Mouse (Mus musculus) Patski (cell line): Measurements from ENCODE around the gene Sys1. TPM values are rescaled to one million over a fixed set of nuclear protein-coding genes. Genes with fewer than 3 reads are reported as not detected.

Experiments used
- ATAC-seq: fragments of 100-300 bp; one replicate; pipeline ENCODE4 v1.8.0; 2021
- CTCF ChIA-PET: fragments of 350-600 bp; sonication (Branson Sonifier 250); formaldehyde crosslinking; loops from one replicate; lab custom pipeline; 2022; ENCODE audit warnings: inconsistent platforms; lab: Charles Lee
- POLR2A ChIA-PET: fragments of 350-600 bp; sonication (Branson Sonifier 250); formaldehyde crosslinking; loops from one replicate; lab custom pipeline; 2022; ENCODE audit warnings: antibody characterized with exemption, inconsistent platforms; lab: Charles Lee
- DNase-seq: peaks from one replicate; pipeline ENCODE4 v3.0.0-alpha.2; 2011; ENCODE audit warnings: low read depth, low spot score
- H3K27me3 ChIP-seq: fragments of 371-371 bp; one replicate; pipeline ENCODE4 v1.5.1; 2021
- CTCF ChIP-seq: fragments of 100-300 bp; IDR thresholded peaks from one replicate; pipeline ENCODE4 v1.5.1; 2021
- in situ Hi-C: fragments of 300-500 bp; cut with MboI; formaldehyde crosslinking; loops from 3 replicates; pipeline ENCODE4 v1.11.1; 2018; ENCODE audit warnings: low pct_unique_long_range_greater_than_20kb, mixed read lengths
- polyA plus RNA-seq: library from polyadenylated mRNA; unstranded; gene quantifications from one replicate; pipeline ENCODE4 v1.2.3, GENCODE M21; 2021

The Sys1 gene
- polyA plus RNA-seq, 1 experiment from 2014 or later: 55.1 TPM

GRCm38 (mm10) chr2:164422675-164423393 is 33.9 kb upstream of the Sys1 start:
- no peaks in the 10 kb centered on the region for H3K27me3 ChIP-seq
- in situ Hi-C loops: no loop called here
- DNase-seq (no peak), ATAC-seq (no peak)
- ChIA-PET POLR2A (interaction anchor here (0.5 to 1.8 kb wide), 8 partner anchors 8 to 284 kb away, joined by 3 to 11 read pairs (median 4); partner anchors contain the start of gene Sys1), CTCF (interaction anchor here (1.0 to 1.9 kb wide), 3 partner anchors 16 to 35 kb away, joined by 3 to 7 read pairs (median 4); partner anchors contain the start of gene Sys1)
- no peak for TF ChIP-seq CTCF

DNA sequence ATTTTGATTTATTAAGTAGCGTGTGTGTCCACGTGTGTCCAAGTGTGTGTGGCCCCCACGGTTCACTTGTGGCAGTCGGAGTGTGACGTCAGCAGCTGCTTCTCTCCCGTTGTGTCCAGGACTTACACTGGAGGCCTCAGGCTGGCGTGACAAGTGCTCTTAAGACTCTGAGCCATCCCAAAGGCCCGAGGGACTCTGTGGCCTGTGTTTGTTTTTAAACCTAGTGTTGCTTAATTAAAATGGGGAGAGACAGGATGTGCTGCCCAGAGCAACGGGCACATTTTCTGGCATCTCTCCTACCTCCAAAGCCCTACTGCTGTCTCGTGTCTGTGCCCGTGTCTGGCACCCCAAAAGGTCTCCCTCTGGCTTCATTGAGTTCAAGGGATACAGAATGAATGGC is 33.3 kb upstream of the Sys1 start:
- H3K27me3 ChIP-seq: no peaks in the 10 kb centered on the region
- ATAC-seq (no peak), DNase-seq (no peak)
- POLR2A ChIA-PET: interaction anchor here (0.9 to 1.8 kb wide), 6 partner anchors 8 to 98 kb away, joined by 3 to 5 read pairs (median 3); no protein-coding TSS in a partner anchor
- CTCF ChIA-PET: interaction anchor here (1.5 to 1.9 kb wide), 2 partner anchors 33 to 37 kb away, joined by 4 to 7 read pairs; partner anchors contain the start of genes Gm20458 and Sys1
- in situ Hi-C loops: no loop called here
- TF ChIP-seq CTCF: no peak

GRCm38 (mm10) chr2:164424406-164424805 is 32.4 kb upstream of the Sys1 start:
- in situ Hi-C loops: no loop called here
- DNase-seq (no peak), ATAC-seq (no peak)
- ChIA-PET POLR2A (interaction anchor here (1.1 to 1.8 kb wide), 2 partner anchors 16 to 30 kb away, joined by 3 to 5 read pairs; no protein-coding TSS in a partner anchor), CTCF (interaction anchor here (1.3 to 1.5 kb wide), 2 partner anchors 32 to 36 kb away, joined by 4 read pairs; partner anchors contain the start of genes Gm20458 and Sys1)
- no peaks in the 10 kb centered on the region for H3K27me3 ChIP-seq
- no peak for TF ChIP-seq CTCF

- ATAC-seq (no peak), DNase-seq (no peak)
- ChIA-PET CTCF (interaction anchor here (1.2 to 1.3 kb wide), 3 partner anchors 9 to 96 kb away, joined by 3 to 5 read pairs (median 4); partner anchors contain the start of gene Sys1), POLR2A (no interaction called here)
- H3K27me3 ChIP-seq: no peaks in the 10 kb centered on the region
- TF ChIP-seq CTCF: no peak
- in situ Hi-C loops: no loop called here
These were observed 31.4 kb upstream of the Sys1 start for GRCm38 (mm10) chr2:164425401-164425800.

DNA sequence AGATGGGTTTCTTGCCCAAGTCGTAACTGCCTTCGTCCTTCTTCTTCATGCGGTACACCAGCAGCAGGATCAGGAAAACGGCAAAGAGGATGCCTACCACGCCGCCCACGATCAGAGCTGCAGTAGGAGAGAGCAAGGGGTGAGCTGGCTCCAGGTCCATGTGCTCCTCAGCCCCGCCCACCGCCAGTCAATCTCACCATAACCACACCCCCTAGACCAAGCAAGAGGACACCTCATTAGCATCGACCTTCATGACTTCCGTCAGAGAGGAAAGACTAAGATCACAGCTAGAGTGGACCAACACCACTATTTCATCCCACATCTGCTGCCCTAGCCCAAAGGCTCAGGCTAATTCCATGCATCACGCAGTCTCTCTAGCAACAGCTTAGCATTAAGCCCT is 30.6 kb upstream of the Sys1 start:
- DNase-seq (no peak), ATAC-seq (no peak)
- in situ Hi-C loops: no loop called here
- TF ChIP-seq CTCF: no peak
- ChIA-PET CTCF (interaction anchor here (1.1 to 1.3 kb wide), 3 partner anchors 10 to 95 kb away, joined by 3 to 5 read pairs (median 3); no protein-coding TSS in a partner anchor), POLR2A (no interaction called here)
- no peaks in the 10 kb centered on the region for H3K27me3 ChIP-seq

- POLR2A ChIA-PET: interaction anchor here (0.6 to 1.4 kb wide), 3 partner anchors 13 to 98 kb away, joined by 3 read pairs; no protein-coding TSS in a partner anchor
These were observed 29.8 kb upstream of the Sys1 start for GRCm38 (mm10) chr2:164426952-164427351.

GRCm38 (mm10) chr2:164428451-164428850 is 28.3 kb upstream of the Sys1 start:
- no peaks in the 10 kb centered on the region for H3K27me3 ChIP-seq
- ChIA-PET POLR2A (interaction anchor here (0.6 to 2.0 kb wide), 5 partner anchors 8 to 90 kb away, joined by 3 to 8 read pairs (median 3); no protein-coding TSS in a partner anchor), CTCF (interaction anchor here (1.3 kb wide), 1 partner anchor 32 kb away, joined by 3 read pairs; the partner anchor contains the start of gene Gm20458)
- no peak for TF ChIP-seq CTCF
- ATAC-seq: no peak
- in situ Hi-C loops: no loop called here
- DNase-seq: no peak

More at GRCm38 (mm10) chr2:164426952-164427351, 29.8 kb upstream of the Sys1 start:
- in situ Hi-C loops: no loop called here
- H3K27me3 ChIP-seq: no peaks in the 10 kb centered on the region
- CTCF ChIA-PET: interaction anchor here (1.0 to 1.3 kb wide), 4 partner anchors 22 to 94 kb away, joined by 3 to 5 read pairs (median 3); partner anchors contain the start of gene Gm20458
- no peak for TF ChIP-seq CTCF
- DNase-seq (no peak), ATAC-seq (no peak)

- no peak for TF ChIP-seq CTCF
- ATAC-seq (no peak), DNase-seq (no peak)
- CTCF ChIA-PET: interaction anchor here (0.7 to 1.0 kb wide), 2 partner anchors 23 to 25 kb away, joined by 3 read pairs; no protein-coding TSS in a partner anchor
- POLR2A ChIA-PET: interaction anchor here (1.1 to 5.8 kb wide), 3 partner anchors 12 to 88 kb away, joined by 3 to 48 read pairs (median 36); partner anchors contain the start of gene Sys1
- H3K27me3 ChIP-seq: no peaks in the 10 kb centered on the region
- in situ Hi-C loops: no loop called here
These were observed 26.7 kb upstream of the Sys1 start for GRCm38 (mm10) chr2:164429881-164430615.

GRCm38 (mm10) chr2:164430697-164431096 is 26.1 kb upstream of the Sys1 start:
- CTCF ChIA-PET: interaction anchor here (0.7 kb wide), 1 partner anchor 24 kb away, joined by 3 read pairs; no protein-coding TSS in a partner anchor
- TF ChIP-seq CTCF: no peak
- ATAC-seq (no peak), DNase-seq (no peak)
- no peaks in the 10 kb centered on the region for H3K27me3 ChIP-seq
- in situ Hi-C loops: no loop called here
- POLR2A ChIA-PET: interaction anchor here (1.1 to 5.8 kb wide), 4 partner anchors 8 to 87 kb away, joined by 3 to 48 read pairs (median 20); partner anchors contain the start of gene Sys1
